Mouse (Mus musculus) midbrain, embryonic 15.5 days (tissue): ENCODE results near the gene Btg1. TPM values are rescaled to one million over a fixed set of nuclear protein-coding genes. Genes with fewer than 3 reads are reported as not detected.

Experiments used
- ATAC-seq: fragments of 200-750 bp; cut with Nextera tagmentation; replicated peaks from 2 replicates; pipeline ENCODE4 v1.8.0; 2017; ENCODE audit warnings: moderate TSS enrichment
- H3K27ac ChIP-seq: fragments of 300-500 bp; sonication (generic); 2 replicates; pipeline ENCODE4 v1.5.1; 2015; ENCODE audit warnings: mild to moderate bottlenecking, inconsistent platforms
- H3K27me3 ChIP-seq: fragments of 300-500 bp; sonication (generic); replicated peaks from 2 replicates; pipeline ENCODE4 v1.6.1; 2015; ENCODE audit warnings: inconsistent platforms
- H3K36me3 ChIP-seq: fragments of 300-500 bp; sonication (generic); replicated peaks from 2 replicates; pipeline ENCODE4 v1.6.1; 2015; ENCODE audit warnings: inconsistent platforms
- H3K4me1 ChIP-seq: fragments of 300-500 bp; sonication (generic); 2 replicates; pipeline ENCODE4 v1.6.1; 2015; ENCODE audit warnings: inconsistent platforms
- H3K4me2 ChIP-seq: fragments of 300-500 bp; sonication (generic); 2 replicates; pipeline ENCODE4 v1.6.1; 2015; ENCODE audit warnings: inconsistent platforms, mild to moderate bottlenecking, moderate library complexity
- H3K4me3 ChIP-seq: fragments of 300-500 bp; sonication (generic); 2 replicates; pipeline ENCODE4 v1.5.1; 2015; ENCODE audit warnings: mild to moderate bottlenecking, inconsistent platforms
- H3K9ac ChIP-seq: fragments of 300-500 bp; sonication (generic); 2 replicates; pipeline ENCODE4 v1.6.1; 2015; ENCODE audit warnings: mild to moderate bottlenecking, inconsistent platforms
- H3K9me3 ChIP-seq: fragments of 300-500 bp; sonication (generic); 2 replicates; pipeline ENCODE4 v1.6.1; 2016; ENCODE audit warnings: inconsistent platforms
- WGBS: fragments of 180-500 bp; shearing (Covaris S2); methylation state at CpG from one replicate; pipeline ENCODE4 v1.1.7; 2015; ENCODE audit warnings: mixed read lengths; 5-methylcytosine and 5-hydroxymethylcytosine counted together
- polyA plus RNA-seq: library from polyadenylated mRNA; unstranded; fragments of >200 nt; fragmentation: Nextera tagmentation; extraction: Ambion mirVana; gene quantifications from 2 replicates; pipeline ENCODE4 v1.2.1, GENCODE M21; 2015

Btg1 gene
- polyA plus RNA-seq, 1 experiment from 2014 or later = 44.4 TPM

DNA sequence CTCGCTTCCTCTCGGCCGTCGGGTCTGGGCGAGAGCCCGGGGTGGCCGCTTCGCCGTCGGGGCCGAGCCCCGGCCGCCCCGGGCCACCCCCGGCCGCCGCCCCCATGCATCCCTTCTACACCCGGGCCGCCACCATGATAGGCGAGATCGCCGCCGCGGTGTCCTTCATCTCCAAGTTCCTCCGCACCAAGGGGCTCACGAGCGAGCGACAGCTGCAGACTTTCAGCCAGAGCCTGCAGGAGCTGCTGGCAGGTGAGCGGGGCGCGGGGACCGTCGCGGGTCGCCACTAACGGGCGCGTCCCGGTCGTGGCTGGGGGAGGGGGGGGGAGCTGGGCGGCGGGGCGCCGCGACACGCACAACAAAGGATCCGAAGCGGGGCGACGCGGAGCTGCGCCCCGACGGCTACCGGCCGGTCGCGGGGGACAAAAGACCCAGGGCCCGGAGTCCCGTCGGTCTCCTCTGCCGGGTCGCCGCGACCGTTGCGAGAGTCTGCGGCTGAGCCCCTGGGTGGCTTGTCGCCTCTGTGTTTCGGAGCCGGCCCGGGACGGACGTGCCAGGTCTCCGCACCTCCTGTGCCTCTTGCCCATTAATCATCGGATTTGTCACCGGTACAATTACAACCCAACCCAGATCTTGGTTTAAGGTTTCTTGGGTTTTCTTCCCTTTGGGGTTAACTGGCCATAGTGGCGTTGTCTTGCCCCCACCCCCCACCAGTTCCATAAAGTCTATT is 580 bp downstream of the Btg1 start:
- 1% methylated on average over 73 of the region's 78 CpGs for WGBS
- Histone ChIP-seq H3K36me3 (no peaks in the 10 kb centered on the region), H3K27ac (peak overlapping the region; percentile 95), H3K4me2 (peak overlapping the region; percentile 62), H3K9me3 (no peaks in the 10 kb centered on the region), H3K4me3 (peak overlapping the region; percentile 92), H3K9ac (peak overlapping the region; percentile 98), H3K27me3 (no peaks in the 10 kb centered on the region), H3K4me1 (peaks cover 25% of the 10 kb centered on the region)
- ATAC-seq = peak; percentile 57

DNA sequence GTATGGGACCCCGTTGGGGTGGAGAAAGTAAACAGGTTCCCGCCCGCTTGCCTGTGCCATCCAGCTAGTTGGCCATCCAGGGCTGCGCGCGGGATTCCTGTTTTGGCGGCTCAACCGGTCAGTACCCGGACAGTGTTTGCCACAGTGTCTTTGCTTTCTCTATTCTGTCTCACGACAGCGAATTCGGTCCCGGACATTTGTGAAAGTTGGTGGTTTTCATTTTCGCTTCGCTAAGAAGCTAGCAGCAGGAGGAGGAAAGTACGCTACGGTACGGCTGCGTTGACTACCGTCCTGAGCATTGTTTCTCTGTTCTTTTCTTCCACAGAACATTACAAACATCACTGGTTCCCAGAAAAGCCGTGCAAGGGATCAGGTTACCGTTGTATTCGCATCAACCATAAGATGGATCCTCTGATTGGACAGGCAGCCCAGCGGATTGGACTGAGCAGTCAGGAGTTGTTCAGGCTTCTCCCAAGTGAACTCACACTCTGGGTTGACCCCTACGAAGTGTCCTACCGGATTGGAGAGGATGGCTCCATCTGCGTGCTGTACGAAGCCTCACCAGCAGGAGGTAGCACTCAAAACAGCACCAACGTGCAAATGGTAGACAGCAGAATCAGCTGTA is 1.3 kb downstream of the Btg1 start:
- H3K4me2 ChIP-seq = peak overlapping the region; percentile 62
- ATAC-seq = no peak
- peak overlapping the region; percentile 98 for H3K9ac ChIP-seq
- H3K27me3 ChIP-seq = no peaks in the 10 kb centered on the region
- peak overlapping the region; percentile 95 for H3K27ac ChIP-seq
- H3K4me1 ChIP-seq = peaks cover 31% of the 10 kb centered on the region
- WGBS = under 1% methylated on average over 29 of the region's 29 CpGs
- no peaks in the 10 kb centered on the region for H3K9me3 ChIP-seq
- H3K36me3 ChIP-seq = no peaks in the 10 kb centered on the region
- H3K4me3 ChIP-seq = peak overlapping the region; percentile 92

DNA sequence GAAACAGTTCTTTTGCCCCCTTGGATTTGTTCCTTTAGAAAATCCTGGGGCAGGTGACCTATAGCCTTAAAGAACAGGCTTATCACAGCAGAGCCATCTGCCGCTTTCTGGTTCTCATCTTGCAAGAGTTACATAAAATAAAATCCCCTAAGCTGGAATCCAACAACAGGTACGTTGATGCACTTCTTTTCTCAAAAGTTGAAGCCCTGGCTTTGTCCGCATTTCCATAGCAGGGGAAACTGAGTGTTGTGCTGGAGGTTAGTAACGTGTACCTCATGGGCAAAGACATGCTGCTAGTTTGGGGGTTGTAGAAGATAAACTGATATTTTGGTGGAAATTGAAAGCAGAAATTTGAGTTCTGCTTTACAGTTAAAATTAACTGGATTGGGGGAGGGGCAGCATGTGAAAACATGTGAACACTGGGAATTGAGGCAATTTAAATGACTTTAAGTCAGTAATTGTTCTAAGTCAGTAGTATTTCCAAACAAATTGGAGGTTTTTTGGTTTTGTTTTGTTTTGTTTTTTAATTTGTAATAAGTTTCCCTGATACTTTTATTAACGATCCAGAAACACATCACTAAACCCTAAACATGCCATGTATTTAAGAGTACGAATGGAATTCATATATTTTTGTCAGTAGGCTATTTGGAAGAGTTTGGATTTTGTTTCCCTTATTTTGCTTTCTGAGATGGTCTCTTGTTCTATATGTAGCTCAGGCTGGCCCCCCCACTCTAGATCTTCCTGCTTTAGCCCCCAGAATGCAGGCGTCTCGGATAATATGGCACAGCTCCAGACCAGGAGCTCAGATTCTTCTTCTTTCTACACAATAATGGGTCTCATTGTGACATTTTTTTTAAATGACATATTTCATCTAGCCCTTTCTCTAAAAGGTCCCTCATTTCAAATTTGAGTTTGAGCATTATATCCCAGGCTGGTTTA is 3.4 kb downstream of the Btg1 start:
- Histone ChIP-seq H3K9me3 (no peaks in the 10 kb centered on the region), H3K27ac (peak overlapping the region; percentile 30; the same call in 1 of the 2 replicates), H3K4me1 (peaks cover 51% of the 10 kb centered on the region), H3K27me3 (no peaks in the 10 kb centered on the region), H3K4me3 (peak overlapping the region; percentile 48), H3K9ac (peak overlapping the region; percentile 42), H3K4me2 (peak overlapping the region; percentile 68), H3K36me3 (no peaks in the 10 kb centered on the region)
- ATAC-seq = no peak
- 31% methylated on average over 8 of the region's 8 CpGs for WGBS

DNA sequence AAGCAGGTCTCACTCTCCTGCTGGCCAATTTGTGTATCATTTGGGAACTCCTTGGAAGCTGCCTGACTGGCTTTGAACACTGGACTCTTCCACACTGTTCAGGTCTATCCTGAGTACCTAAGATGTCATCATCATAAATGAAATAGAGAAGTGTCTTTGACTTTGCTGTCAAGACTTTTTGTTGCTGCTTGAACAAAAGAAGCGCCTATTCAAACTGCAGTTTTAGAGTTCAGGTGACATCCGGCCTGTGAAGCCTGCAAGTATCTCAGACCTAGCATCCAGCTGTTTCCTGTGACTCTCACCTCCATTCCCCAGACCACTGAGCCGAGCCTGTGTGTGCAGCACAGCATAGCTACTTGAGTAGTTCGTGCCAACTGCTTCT is 4.1 kb downstream of the Btg1 start:
- 30% methylated on average over 4 of the region's 4 CpGs for WGBS
- no peaks in the 10 kb centered on the region for H3K36me3 ChIP-seq
- H3K27me3 ChIP-seq = no peaks in the 10 kb centered on the region
- H3K4me1 ChIP-seq = peaks cover 56% of the 10 kb centered on the region
- H3K9ac ChIP-seq = peak overlapping the region; percentile 36; the same call in 1 of the 2 replicates
- peak overlapping the region; percentile 48 for H3K4me3 ChIP-seq
- H3K4me2 ChIP-seq = peak overlapping the region; percentile 68
- ATAC-seq = no peak
- H3K9me3 ChIP-seq = no peaks in the 10 kb centered on the region
- peak overlapping the region; percentile 30; the same call in 1 of the 2 replicates for H3K27ac ChIP-seq

DNA sequence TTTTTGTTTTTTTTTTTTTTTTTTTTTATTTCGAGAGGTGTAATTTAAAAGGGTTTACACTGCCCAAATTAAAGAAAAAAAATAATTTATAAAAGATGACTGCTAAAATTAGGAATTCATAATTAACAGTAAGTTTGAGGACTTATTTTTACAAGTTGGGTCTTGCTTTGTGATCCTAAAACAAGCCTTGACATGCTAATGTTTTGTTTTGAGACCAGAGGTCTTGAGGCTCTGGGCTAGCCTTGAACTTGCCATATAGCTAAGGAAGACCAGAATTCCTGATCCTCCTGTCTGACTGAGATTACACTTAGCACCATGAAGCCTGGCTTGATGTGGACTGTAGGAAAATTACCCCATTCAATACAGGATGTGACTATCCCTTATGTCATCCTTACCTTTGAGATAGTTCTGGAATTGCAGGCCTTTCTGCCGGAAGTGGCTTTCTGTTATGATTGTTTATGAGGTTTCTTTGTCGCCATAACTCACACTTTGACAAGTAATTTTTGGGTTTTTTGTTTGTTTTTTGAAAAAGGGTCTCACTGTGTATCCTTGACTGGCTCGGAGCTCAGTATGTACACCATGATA is 4.6 kb downstream of the Btg1 start:
- 78% methylated on average over 4 of the region's 4 CpGs for WGBS
- Histone ChIP-seq H3K27ac (no peak overlapping the region), H3K4me1 (peaks cover 56% of the 10 kb centered on the region)

DNA sequence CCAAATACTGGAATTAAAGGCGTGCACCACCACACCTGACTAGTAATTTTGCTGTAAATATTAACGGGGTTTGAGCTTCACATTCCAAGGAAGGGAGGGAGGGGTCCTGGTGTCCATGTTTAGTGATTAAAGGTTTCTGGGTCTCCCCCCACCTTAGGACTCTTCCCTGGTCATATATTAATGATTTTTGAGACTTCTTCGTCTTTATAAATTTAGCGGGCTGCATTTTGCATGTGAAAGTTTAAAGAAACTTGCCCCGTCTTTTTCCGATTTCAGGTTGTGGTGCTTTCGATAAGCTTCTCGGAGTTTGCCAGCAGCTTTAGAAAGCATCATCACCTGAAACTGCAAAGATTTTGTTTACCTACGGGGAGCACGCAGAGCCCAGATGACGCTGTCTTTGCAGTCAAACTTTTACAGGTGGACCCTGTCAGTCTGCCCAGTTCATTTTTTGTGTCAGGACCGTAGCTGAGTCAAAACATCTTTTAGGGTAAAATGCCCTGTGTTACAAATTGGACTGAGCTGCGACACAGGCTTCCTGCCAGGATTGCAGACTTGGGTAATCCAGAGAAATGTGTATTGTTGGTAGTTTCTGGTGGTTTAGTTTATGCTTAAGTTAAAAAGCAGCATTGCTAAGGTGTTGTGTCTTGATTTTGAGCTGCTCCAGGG is 5.3 kb downstream of the Btg1 start:
- peaks cover 59% of the 10 kb centered on the region for H3K4me1 ChIP-seq
- no peaks in the 10 kb centered on the region for H3K36me3 ChIP-seq
- no peak for ATAC-seq
- H3K9me3 ChIP-seq = no peaks in the 10 kb centered on the region
- H3K4me3 ChIP-seq = peak overlapping the region; percentile 48
- 68% methylated on average over 13 of the region's 13 CpGs for WGBS
- no peak overlapping the region for H3K27ac ChIP-seq
- H3K27me3 ChIP-seq = no peaks in the 10 kb centered on the region
- peak overlapping the region; percentile 21; the same call in 1 of the 2 replicates for H3K9ac ChIP-seq
- H3K4me2 ChIP-seq = peak overlapping the region; percentile 68

More for the DNA sequence above, 4.6 kb downstream of the Btg1 start:
- H3K4me3 ChIP-seq = peak overlapping the region; percentile 48
- H3K4me2 ChIP-seq = peak overlapping the region; percentile 68
- H3K9ac ChIP-seq = peak overlapping the region; percentile 21; the same call in 1 of the 2 replicates
- ATAC-seq = no peak
- no peaks in the 10 kb centered on the region for H3K27me3 ChIP-seq
- H3K36me3 ChIP-seq = no peaks in the 10 kb centered on the region
- no peaks in the 10 kb centered on the region for H3K9me3 ChIP-seq

DNA sequence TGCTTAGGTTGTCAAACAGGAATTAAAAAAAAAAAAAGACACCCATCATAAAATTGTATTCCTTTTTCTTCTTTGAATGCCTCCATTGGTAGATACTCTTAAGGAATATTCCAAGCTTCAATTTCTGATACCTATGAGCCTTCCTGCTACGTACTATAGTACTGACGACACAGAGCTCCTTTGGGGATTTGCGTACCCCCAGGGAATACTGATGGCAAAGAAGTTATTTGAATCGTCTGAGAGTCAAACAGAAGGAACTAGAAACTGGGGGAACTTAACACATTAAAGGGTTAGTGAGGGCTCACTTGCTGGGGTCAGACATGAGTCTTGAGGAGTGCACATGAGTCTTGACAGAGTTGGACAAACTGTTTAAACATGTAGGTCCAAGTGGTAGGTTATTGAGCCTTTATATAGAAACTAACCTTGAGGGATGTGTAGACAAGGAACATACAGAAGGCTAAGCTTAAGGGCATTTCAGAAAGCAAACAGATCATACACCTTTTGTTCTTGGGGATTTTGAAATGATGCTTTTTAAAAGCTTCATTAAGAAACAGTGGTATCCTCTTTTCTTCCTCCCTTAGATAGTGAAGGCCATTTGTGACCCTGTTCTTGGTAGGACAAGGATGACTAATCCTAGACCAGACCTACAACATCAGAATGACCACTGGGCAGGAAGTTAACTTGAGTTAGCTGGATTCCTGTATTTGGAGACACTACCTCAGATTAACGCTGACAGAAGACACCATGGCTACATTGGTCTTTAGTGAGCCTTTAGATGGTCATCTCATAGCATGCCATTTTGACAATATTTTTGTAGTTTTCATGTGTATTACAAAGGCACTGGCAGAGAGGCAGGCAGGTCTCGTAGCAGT is 6.2 kb downstream of the Btg1 start:
- H3K9me3 ChIP-seq = no peaks in the 10 kb centered on the region
- peak overlapping the region; percentile 68 for H3K4me2 ChIP-seq
- H3K4me1 ChIP-seq = peaks cover 59% of the 10 kb centered on the region
- no peak for ATAC-seq
- no peaks in the 10 kb centered on the region for H3K27me3 ChIP-seq
- peak overlapping the region; percentile 48 for H3K4me3 ChIP-seq
- H3K27ac ChIP-seq = no peak overlapping the region
- no peaks in the 10 kb centered on the region for H3K36me3 ChIP-seq
- 59% methylated on average over 6 of the region's 6 CpGs for WGBS
- H3K9ac ChIP-seq = no peak overlapping the region

DNA sequence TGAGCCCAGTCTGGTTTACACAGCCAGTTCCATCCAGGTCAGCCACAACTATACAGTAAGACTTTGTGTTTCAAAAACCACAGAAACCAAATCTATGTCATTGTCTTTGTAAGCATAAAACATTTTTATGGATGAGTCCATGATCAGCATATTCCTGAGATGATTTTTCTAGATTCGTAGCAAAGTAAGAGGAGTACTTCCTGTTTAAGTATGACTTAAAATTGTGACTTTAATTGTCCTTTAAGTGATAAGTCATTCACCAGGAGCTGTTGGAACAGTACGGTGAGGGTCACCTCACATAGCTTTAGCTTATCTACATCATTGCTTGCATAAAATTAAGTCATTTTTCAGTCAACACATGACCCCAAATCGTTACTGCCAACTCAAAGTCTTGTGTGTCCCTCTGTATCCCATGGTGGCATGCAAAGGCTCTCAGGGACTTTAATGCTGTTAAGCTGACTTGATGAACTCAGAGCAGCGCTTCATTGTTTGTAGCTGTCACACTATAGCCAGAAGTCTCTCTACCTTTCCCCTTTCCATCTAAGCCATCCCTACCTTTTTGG is 6.9 kb downstream of the Btg1 start:
- ATAC-seq = no peak
- Histone ChIP-seq H3K4me3 (peak overlapping the region; percentile 48), H3K4me1 (peaks cover 59% of the 10 kb centered on the region), H3K27ac (no peak overlapping the region), H3K36me3 (no peaks in the 10 kb centered on the region; the same call in 1 of the 2 replicates), H3K4me2 (peak overlapping the region; percentile 68), H3K27me3 (no peaks in the 10 kb centered on the region), H3K9me3 (no peaks in the 10 kb centered on the region), H3K9ac (no peak overlapping the region)
- 87% methylated on average over 4 of the region's 4 CpGs for WGBS

DNA sequence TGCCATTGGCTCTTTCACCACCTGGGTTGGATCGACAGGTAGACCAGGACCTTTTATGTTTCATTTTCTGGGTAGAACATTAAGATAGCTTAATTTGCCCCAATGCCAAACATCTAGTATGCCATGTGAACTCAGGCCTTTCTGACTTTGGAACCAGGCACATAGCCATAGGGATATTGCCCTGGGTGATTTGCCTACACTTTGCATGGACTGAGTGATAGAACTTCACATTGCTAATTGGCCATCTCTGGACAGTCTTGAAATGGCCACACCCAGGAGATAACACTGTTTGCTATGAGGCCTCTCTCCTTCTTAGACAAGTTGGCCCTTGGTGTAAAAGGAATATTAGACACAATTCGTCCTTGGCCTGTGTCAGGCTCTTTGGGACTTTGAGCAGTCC is 7.6 kb downstream of the Btg1 start:
- ATAC-seq = no peak
- WGBS = 97% methylated on average over 2 of the region's 2 CpGs
- no peaks in the 10 kb centered on the region; the same call in 1 of the 2 replicates for H3K36me3 ChIP-seq
- no peaks in the 10 kb centered on the region for H3K9me3 ChIP-seq
- no peak overlapping the region for H3K9ac ChIP-seq
- H3K4me3 ChIP-seq = no peak overlapping the region
- no peak overlapping the region for H3K27ac ChIP-seq
- H3K4me1 ChIP-seq = peaks cover 59% of the 10 kb centered on the region
- H3K27me3 ChIP-seq = no peaks in the 10 kb centered on the region
- peak overlapping the region; percentile 68 for H3K4me2 ChIP-seq

DNA sequence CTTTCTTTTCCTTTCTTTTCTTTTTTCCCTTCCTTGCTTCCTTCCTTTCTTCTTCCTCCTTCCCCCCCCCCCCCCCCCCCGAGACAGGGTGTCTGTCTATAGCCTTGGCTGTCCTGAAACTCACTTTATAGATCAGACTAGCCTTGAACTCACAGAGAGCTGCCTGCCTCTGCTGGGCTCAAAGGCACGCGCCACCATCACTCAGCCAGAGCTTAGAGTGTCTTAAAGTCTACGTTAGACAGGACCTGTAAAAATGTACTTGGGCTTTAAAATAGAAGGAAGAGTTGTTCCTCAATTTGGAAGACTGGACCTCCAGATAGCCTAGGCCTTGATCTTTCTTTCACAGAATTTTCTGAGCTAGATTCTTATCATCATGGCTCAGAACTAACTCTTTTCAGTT is 8.3 kb downstream of the Btg1 start:
- no peaks in the 10 kb centered on the region for H3K9me3 ChIP-seq
- H3K36me3 ChIP-seq = no peaks in the 10 kb centered on the region; the same call in 1 of the 2 replicates
- H3K4me1 ChIP-seq = peaks cover 55% of the 10 kb centered on the region
- H3K4me3 ChIP-seq = no peak overlapping the region
- H3K27ac ChIP-seq = no peak overlapping the region
- H3K27me3 ChIP-seq = no peaks in the 10 kb centered on the region
- H3K4me2 ChIP-seq = peak overlapping the region; percentile 21; the same call in 1 of the 2 replicates
- H3K9ac ChIP-seq = no peak overlapping the region
- WGBS = 90% methylated on average over 4 of the region's 4 CpGs
- no peak for ATAC-seq
